Mouse (Mus musculus) CH12.LX (cell line): Measurements from ENCODE around the gene Ryr3. TPM values are rescaled to one million over a fixed set of nuclear protein-coding genes. Genes with fewer than 3 reads are reported as not detected.

Experiments
- DNase-seq: peaks from one replicate; pipeline ENCODE4 v3.0.0-alpha.2; 2013; ENCODE audit errors: extremely low read depth
- H3K27ac ChIP-seq: 2 replicates; pipeline ENCODE4 v1.5.1; 2012; ENCODE audit warnings: low read depth, mild to moderate bottlenecking, control low read depth, moderate library complexity; ENCODE audit not compliant: insufficient read depth
- H3K27me3 ChIP-seq: replicated peaks from 2 replicates; pipeline ENCODE3; 2012; ENCODE audit warnings: inconsistent platforms
- H3K36me3 ChIP-seq, 2 experiments: replicated peaks in 1 of 2; 2 replicates each; pipeline versions ENCODE3 to v1.6.1; 2012; ENCODE audit warnings: inconsistent platforms in 1 of 2, low read length in 1 of 2, mild to moderate bottlenecking in 1 of 2, mixed read lengths in 1 of 2, moderate library complexity in 1 of 2; ENCODE audit not compliant: control insufficient read depth in 1 of 2, insufficient read depth in 1 of 2
- H3K4me1 ChIP-seq, 2 experiments: 2 replicates each; pipeline ENCODE4 v1.6.1; 2012; ENCODE audit warnings: inconsistent platforms in 1 of 2, moderate library complexity in 1 of 2; ENCODE audit not compliant: insufficient read depth in 2 of 2, control insufficient read depth in 1 of 2
- H3K4me2 ChIP-seq: 2 replicates; pipeline ENCODE4 v1.6.1; 2012; ENCODE audit warnings: low read depth, mild to moderate bottlenecking, control low read depth; ENCODE audit not compliant: poor library complexity, insufficient read depth, severe bottlenecking
- H3K4me3 ChIP-seq, 3 experiments: fragments of 150-350 bp in 1 of 3; sonication (generic) in 1 of 3; replicated peaks in 1 of 3; 2 replicates each; pipeline versions ENCODE3 to v1.5.1; 2011 to 2012; ENCODE audit warnings: low read depth in 2 of 3, low read length in 2 of 3, mild to moderate bottlenecking in 2 of 3, moderate library complexity in 2 of 3, control low read depth in 1 of 3, improper control_type of control experiment in 1 of 3, inconsistent platforms in 1 of 3, mixed read lengths in 1 of 3; ENCODE audit not compliant: poor library complexity in 1 of 3
- H3K79me2 ChIP-seq: replicated peaks from 2 replicates; pipeline ENCODE4 v1.6.1; 2012; ENCODE audit warnings: mild to moderate bottlenecking, moderate library complexity; ENCODE audit not compliant: control insufficient read depth, poor library complexity, insufficient read depth, severe bottlenecking; ENCODE audit errors: extremely low read depth
- H3K9ac ChIP-seq: 2 replicates; pipeline ENCODE4 v1.6.1; 2012; ENCODE audit warnings: low read depth, mild to moderate bottlenecking, control low read depth, moderate library complexity; ENCODE audit not compliant: insufficient read depth
- H3K9me3 ChIP-seq: replicated peaks from 2 replicates; pipeline ENCODE3; 2012; ENCODE audit warnings: low read length, inconsistent platforms, mixed read lengths
- BHLHE40 ChIP-seq: IDR thresholded peaks from 2 replicates; pipeline ENCODE4 v1.6.1; 2011; ENCODE audit warnings: mild to moderate bottlenecking, low read depth, low read length, improper control_type of control experiment
- CHD1 ChIP-seq: IDR thresholded peaks from 2 replicates; pipeline ENCODE4 v1.6.1; 2012; ENCODE audit warnings: low read depth, low read length, improper control_type of control experiment, inconsistent platforms
- CHD2 ChIP-seq: IDR thresholded peaks from 2 replicates; pipeline ENCODE4 v1.6.1; 2011; ENCODE audit warnings: low read length, improper control_type of control experiment
- CTCF ChIP-seq, 2 experiments: IDR thresholded peaks in 1 of 2; conservative IDR thresholded peaks in 1 of 2; 2 replicates each; pipeline ENCODE4 v1.5.1; 2011 to 2012; ENCODE audit warnings: low read depth in 2 of 2, low read length in 2 of 2, improper control_type of control experiment in 1 of 2, inconsistent platforms in 1 of 2, mild to moderate bottlenecking in 1 of 2, moderate library complexity in 1 of 2
- E2F4 ChIP-seq: IDR thresholded peaks from 2 replicates; pipeline ENCODE4 v1.6.1; 2011; ENCODE audit warnings: low read depth, low read length, improper control_type of control experiment; ENCODE audit not compliant: insufficient replicate concordance
- ELF1 ChIP-seq: IDR thresholded peaks from 2 replicates; pipeline ENCODE4 v1.6.1; 2014; ENCODE audit warnings: low read depth, mild to moderate bottlenecking, inconsistent platforms, low read length, improper control_type of control experiment
- ETS1 ChIP-seq: conservative IDR thresholded peaks from 2 replicates; pipeline ENCODE4 v1.6.1; 2012; ENCODE audit warnings: low read depth, mild to moderate bottlenecking, inconsistent platforms, low read length, improper control_type of control experiment, moderate library complexity
- GABPA ChIP-seq: IDR thresholded peaks from 2 replicates; pipeline ENCODE4 v1.6.1; 2012; ENCODE audit warnings: low read depth, low read length, improper control_type of control experiment, inconsistent platforms; ENCODE audit not compliant: insufficient replicate concordance
- HCFC1 ChIP-seq: IDR thresholded peaks from 2 replicates; pipeline ENCODE4 v1.6.1; 2012; ENCODE audit warnings: low read depth, mild to moderate bottlenecking, inconsistent platforms, low read length, improper control_type of control experiment
- IRF4 ChIP-seq: IDR thresholded peaks from 2 replicates; pipeline ENCODE4 v1.6.1; 2014; ENCODE audit warnings: low read depth, mild to moderate bottlenecking, inconsistent platforms, low read length, improper control_type of control experiment
- JUN ChIP-seq: IDR thresholded peaks from 2 replicates; pipeline ENCODE4 v1.6.1; 2011; ENCODE audit warnings: low read depth, mild to moderate bottlenecking, low read length, improper control_type of control experiment, moderate library complexity; ENCODE audit not compliant: insufficient read depth
- JUND ChIP-seq: conservative IDR thresholded peaks from 2 replicates; pipeline ENCODE4 v1.6.1; 2011; ENCODE audit warnings: low read depth, low read length, improper control_type of control experiment
- KAT2A ChIP-seq: IDR thresholded peaks from 2 replicates; pipeline ENCODE4 v1.6.1; 2012; ENCODE audit warnings: low read length, improper control_type of control experiment, inconsistent platforms; ENCODE audit not compliant: insufficient replicate concordance
- MAZ ChIP-seq: IDR thresholded peaks from 2 replicates; pipeline ENCODE4 v1.6.1; 2012; ENCODE audit warnings: low read depth, mild to moderate bottlenecking, inconsistent platforms, low read length, improper control_type of control experiment, moderate library complexity
- MXI1 ChIP-seq: IDR thresholded peaks from 2 replicates; pipeline ENCODE4 v1.6.1; 2011; ENCODE audit warnings: mild to moderate bottlenecking, low read depth, low read length, improper control_type of control experiment
- MYC ChIP-seq: IDR thresholded peaks from 2 replicates; pipeline ENCODE4 v1.6.1; 2011; ENCODE audit warnings: low read depth, mild to moderate bottlenecking, improper control_type of control experiment, low read length
- NRF1 ChIP-seq: IDR thresholded peaks from 2 replicates; pipeline ENCODE4 v1.6.1; 2014; ENCODE audit warnings: low read depth, mild to moderate bottlenecking, inconsistent platforms, low read length, improper control_type of control experiment, moderate library complexity
- PAX5 ChIP-seq: IDR thresholded peaks from 2 replicates; pipeline ENCODE4 v1.6.1; 2012; ENCODE audit warnings: low read length, inconsistent platforms, mixed read lengths
- POLR2AphosphoS2 ChIP-seq: IDR thresholded peaks from 2 replicates; pipeline ENCODE4 v1.6.1; 2011; ENCODE audit warnings: low read depth, low read length, improper control_type of control experiment
- RAD21 ChIP-seq: IDR thresholded peaks from 2 replicates; pipeline ENCODE4 v1.6.1; 2011; ENCODE audit warnings: low read depth, mild to moderate bottlenecking, low read length, improper control_type of control experiment, moderate library complexity
- RCOR1 ChIP-seq: conservative IDR thresholded peaks from 2 replicates; pipeline ENCODE4 v1.6.1; 2012; ENCODE audit warnings: low read depth, mild to moderate bottlenecking, inconsistent platforms, low read length, improper control_type of control experiment
- SIN3A ChIP-seq: IDR thresholded peaks from 2 replicates; pipeline ENCODE4 v1.6.1; 2012; ENCODE audit warnings: low read length, improper control_type of control experiment, inconsistent platforms
- SMC3 ChIP-seq: IDR thresholded peaks from 2 replicates; pipeline ENCODE4 v1.6.1; 2011; ENCODE audit warnings: low read depth, low read length, improper control_type of control experiment
- TBP ChIP-seq: conservative IDR thresholded peaks from 2 replicates; pipeline ENCODE4 v1.6.1; 2011; ENCODE audit warnings: low read depth, low read length, improper control_type of control experiment
- TCF12 ChIP-seq: IDR thresholded peaks from 2 replicates; pipeline ENCODE4 v1.6.1; 2014; ENCODE audit warnings: low read depth, mild to moderate bottlenecking, inconsistent platforms, low read length, improper control_type of control experiment
- UBTF ChIP-seq: IDR thresholded peaks from 2 replicates; pipeline ENCODE4 v1.6.1; 2012; ENCODE audit warnings: low read depth, mild to moderate bottlenecking, inconsistent platforms, low read length, improper control_type of control experiment, moderate library complexity
- USF1 ChIP-seq: IDR thresholded peaks from 2 replicates; pipeline ENCODE4 v1.6.1; 2014; ENCODE audit warnings: low read depth, mild to moderate bottlenecking, inconsistent platforms, low read length, improper control_type of control experiment
- USF2 ChIP-seq: conservative IDR thresholded peaks from 2 replicates; pipeline ENCODE4 v1.6.1; 2011; ENCODE audit warnings: low read depth, low read length, improper control_type of control experiment
- ZC3H11A ChIP-seq: IDR thresholded peaks from 2 replicates; pipeline ENCODE4 v1.6.1; 2012; ENCODE audit warnings: low read depth, mild to moderate bottlenecking, inconsistent platforms, low read length, improper control_type of control experiment
- ZKSCAN1 ChIP-seq: IDR thresholded peaks from 2 replicates; pipeline ENCODE4 v1.6.1; 2012; ENCODE audit warnings: low read depth, inconsistent platforms, low read length, improper control_type of control experiment, borderline replicate concordance
- ZMIZ1 ChIP-seq: IDR thresholded peaks from 2 replicates; pipeline ENCODE4 v1.6.1; 2012; ENCODE audit warnings: low read depth, mild to moderate bottlenecking, inconsistent platforms, low read length, improper control_type of control experiment
- ZNF384 ChIP-seq: IDR thresholded peaks from 2 replicates; pipeline ENCODE4 v1.6.1; 2012; ENCODE audit warnings: low read depth, low read length, improper control_type of control experiment, inconsistent platforms
- dilution Hi-C: fragments of 300-500 bp; cut with MboI; formaldehyde crosslinking; loops from 2 replicates; pipeline ENCODE4 v1.14.3; 2020; ENCODE audit warnings: low sequenced_read_pairs; ENCODE audit not compliant: extremely low pct_unique_long_range_greater_than_20kb, extremely low pct_ligation_motif_present
- in situ Hi-C: fragments of 300-500 bp; cut with MboI; formaldehyde crosslinking; loops from 3 replicates; pipeline ENCODE4 v1.14.3; 2019; ENCODE audit warnings: low sequenced_read_pairs, low pct_ligation_motif_present, low pct_unique_long_range_greater_than_20kb, mixed read lengths
- polyA plus RNA-seq: library from polyadenylated mRNA; unstranded; fragments of >175 nt; gene quantifications from 2 replicates; pipeline ENCODE4 v1.2.1, GENCODE M21; 2012; ENCODE audit warnings: low read depth; ENCODE audit not compliant: insufficient read length
- total RNA-seq, 2 experiments: library from RNA; depleted of rRNA; stranded (reverse); fragments of 300-350 nt in 1 of 2; fragments of >200 nt in 1 of 2; gene quantifications; 2 replicates each; pipeline ENCODE4 v1.2.3; 2012 to 2014

Gene Ryr3
- total and polyA plus RNA-seq, 3 experiments: 0.08 to 0.40 (median 0.16) TPM

DNA sequence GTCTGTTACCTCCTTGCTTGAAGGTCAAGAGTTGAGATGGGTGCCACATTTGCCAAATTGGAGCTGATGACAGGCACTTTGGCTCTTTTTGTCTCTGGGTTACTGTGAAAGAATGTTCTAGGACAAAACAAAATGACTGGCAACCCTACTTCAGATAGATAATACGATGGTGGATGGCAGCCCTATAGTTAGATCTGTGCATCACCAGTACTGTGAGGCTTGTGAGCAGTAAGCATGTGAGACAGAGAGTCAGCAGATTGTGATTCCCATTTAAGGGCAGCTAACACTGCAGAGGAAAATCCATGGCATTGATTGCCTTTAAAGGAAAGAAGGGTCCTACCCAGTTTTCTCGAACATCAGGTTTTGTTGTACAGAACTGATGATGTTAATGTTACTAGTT, 180.3 kb downstream of the Ryr3 start:
- no peak for DNase-seq
- Histone ChIP-seq H3K79me2 (no peaks in the 10 kb centered on the region), H3K27me3 (no peaks in the 10 kb centered on the region), H3K36me3 (no peaks in the 10 kb centered on the region), H3K4me1 (no peaks in the 10 kb centered on the region), H3K4me2 (no peak overlapping the region), H3K4me3 (no peak overlapping the region), H3K9ac (no peak overlapping the region), H3K27ac (no peak overlapping the region), H3K9me3 (no peaks in the 10 kb centered on the region)
- in situ Hi-C loops: no loop called here
- dilution Hi-C loops: no loop called here
- TF ChIP-seq SIN3A (no peak), KAT2A (no peak), ETS1 (no peak), USF2 (no peak), CTCF (conservative IDR thresholded peaks at IDR 0.05 in 1 of 2, IDR thresholded peaks at IDR 0.05 in 1 of 2; ENCODE audit: low read depth in 2 of 2, low read length in 2 of 2) (no peak), ZC3H11A (no peak), PAX5 (no peak), ZMIZ1 (no peak), UBTF (no peak), MXI1 (no peak), IRF4 (no peak), TCF12 (no peak), MAZ (no peak), GABPA (no peak), MYC (no peak), USF1 (no peak), ZKSCAN1 (no peak), CHD2 (no peak), ZNF384 (no peak), JUND (no peak)

- Histone ChIP-seq H3K79me2 (no peaks in the 10 kb centered on the region), H3K4me3 (no peak overlapping the region), H3K27me3 (no peaks in the 10 kb centered on the region), H3K4me1 (peaks cover 0 to 20% of the 10 kb centered on the region in 2 experiments; a peak in 2 of 4 replicates), H3K9ac (no peak overlapping the region), H3K36me3 (no peaks in the 10 kb centered on the region), H3K9me3 (no peaks in the 10 kb centered on the region), H3K27ac (no peak overlapping the region), H3K4me2 (no peak overlapping the region)
- peak; percentile 52 for DNase-seq
- in situ Hi-C loops: no loop called here
- dilution Hi-C loops: no loop called here
- TF ChIP-seq TBP (no peak), E2F4 (no peak), JUND (no peak), USF2 (no peak), KAT2A (no peak), BHLHE40 (peak; percentile 42), ZNF384 (no peak), NRF1 (no peak), TCF12 (peak; percentile 72; the same call in 1 of the 2 replicates), RAD21 (no peak), ETS1 (peak; percentile 59), USF1 (no peak), ZKSCAN1 (no peak), ELF1 (no peak), CHD1 (no peak), RCOR1 (no peak), JUN (no peak), MYC (no peak), POLR2AphosphoS2 (no peak), PAX5 (no peak), HCFC1 (no peak), MAZ (no peak), SMC3 (no peak)
These were observed 186.2 kb downstream of the Ryr3 start for GRCm38 (mm10) chr2:113030689-113031088.
